Mouse (Mus musculus): ENCODE data around the gene Uhrf1bp1l. TPM values are rescaled to one million over a fixed set of nuclear protein-coding genes. Genes with fewer than 3 reads are reported as not detected.

Uhrf1bp1l gene
- total and polyA plus RNA-seq, 3 experiments: 7.2 to 61.0 (median 20.9) TPM

GRCm38 (mm10) chr10:89731341-89731740 is 13.4 kb upstream of the Uhrf1bp1l start:
- Histone ChIP-seq H3K9me3 (replicated peaks) (no peaks in the 10 kb centered on the region), H3K27me3 (ENCODE audit: insufficient read depth, low read length) (peaks cover 7% of the 10 kb centered on the region), H3K4me1 (ENCODE audit: insufficient read depth, low read depth, low read length) (peaks cover 19% of the 10 kb centered on the region), H3K36me3 (replicated peaks) (peaks cover 26% of the 10 kb centered on the region), H3K4me3 (ENCODE audit: low read depth, low read length) (peak overlapping the region; percentile 78)
- ATAC-seq (ENCODE audit: extremely low read depth, insufficient number of reproducible peaks, low FRiP score, poor library complexity, severe bottlenecking): no peak
- TF ChIP-seq CTCF (IDR thresholded peaks at IDR 0.05; ENCODE audit: low read depth, low read length): no peak
- TF ChIP-seq GATA1 (IDR thresholded peaks at IDR 0.05; ENCODE audit: borderline replicate concordance, low read length): no peak
- no peak for TF ChIP-seq TAL1 (conservative IDR thresholded peaks at IDR 0.05; ENCODE audit: low read depth, low read length)
- no peak for TF ChIP-seq POLR2AphosphoS5 (IDR thresholded peaks at IDR 0.05; ENCODE audit: insufficient replicate concordance, low read depth, low read length)
- no peak for TF ChIP-seq GATA2 (IDR thresholded peaks at IDR 0.05; ENCODE audit: borderline replicate concordance, low read depth, low read length)
- no peak for DNase-seq (ENCODE audit: low spot score)

DNA sequence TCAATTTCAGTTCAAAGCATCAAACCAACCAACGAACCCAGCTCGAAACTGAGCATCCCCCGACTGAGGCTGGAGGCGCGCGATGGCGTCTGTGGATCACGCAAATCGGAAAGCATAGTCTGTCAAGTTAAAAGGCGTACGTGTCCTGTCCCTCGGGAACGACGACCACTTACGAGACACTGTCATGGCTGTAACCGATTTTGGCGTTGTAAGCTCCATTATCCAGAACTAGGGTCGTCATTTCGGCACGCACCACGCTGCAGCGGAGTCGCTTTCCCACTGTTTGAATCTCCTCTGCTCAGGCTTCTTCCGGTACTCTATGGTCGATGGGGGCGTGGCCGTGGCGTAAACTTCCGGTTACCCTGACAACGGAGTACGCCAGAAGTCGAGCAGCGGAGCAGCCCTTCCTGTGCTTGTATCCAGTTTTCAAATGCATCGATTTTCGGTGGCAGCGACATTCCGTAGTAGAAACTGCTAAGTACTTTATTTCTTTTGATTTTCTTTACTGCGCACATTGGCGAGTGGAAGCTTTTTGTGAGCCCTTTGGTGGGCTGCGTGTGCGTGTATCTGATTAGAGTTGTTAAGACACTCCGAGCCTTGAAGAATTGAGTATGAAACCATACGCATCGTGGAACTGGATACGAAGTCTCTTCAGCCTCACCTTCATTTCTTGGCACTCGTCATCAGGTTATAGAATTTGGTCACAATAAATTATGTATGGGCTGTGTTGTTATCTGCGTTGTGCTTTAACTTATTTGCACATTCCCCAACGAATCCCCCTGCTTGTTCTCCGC is 12.6 kb upstream of the Uhrf1bp1l start, which contains the start of gene Actr6:
Actr6 (minus strand) TSS at position 295 of the 794 bp plus-strand sequence.
- H3K9me3 ChIP-seq (replicated peaks): no peaks in the 10 kb centered on the region
- H3K4me3 ChIP-seq (ENCODE audit: low read depth, low read length): peak within 1 kb of the TSS; percentile 78
- TF ChIP-seq GATA1 (IDR thresholded peaks at IDR 0.05; ENCODE audit: borderline replicate concordance, low read length) (no peak), CTCF (IDR thresholded peaks at IDR 0.05; ENCODE audit: low read depth, low read length) (no peak), POLR2AphosphoS5 (IDR thresholded peaks at IDR 0.05; ENCODE audit: insufficient replicate concordance, low read depth, low read length) (no peak)
- H3K4me1 ChIP-seq (ENCODE audit: insufficient read depth, low read depth, low read length): peaks cover 19% of the 10 kb centered on the region
- ATAC-seq (ENCODE audit: extremely low read depth, insufficient number of reproducible peaks, low FRiP score, poor library complexity, severe bottlenecking): peak; percentile 100
- H3K27me3 ChIP-seq (ENCODE audit: insufficient read depth, low read length): peaks cover 9% of the 10 kb centered on the region
- peaks cover 20% of the 10 kb centered on the region for H3K36me3 ChIP-seq (replicated peaks)
- peak; percentile 61 for DNase-seq (ENCODE audit: low spot score)

- H3K36me3 ChIP-seq (replicated peaks): no peaks in the 10 kb centered on the region
- no peaks in the 10 kb centered on the region for H3K9me3 ChIP-seq (replicated peaks)
- no peak for ATAC-seq (ENCODE audit: extremely low read depth, insufficient number of reproducible peaks, low FRiP score, poor library complexity, severe bottlenecking)
- peaks cover 16% of the 10 kb centered on the region for H3K27me3 ChIP-seq (ENCODE audit: insufficient read depth, low read length)
- peaks cover 17% of the 10 kb centered on the region for H3K4me1 ChIP-seq (ENCODE audit: insufficient read depth, low read depth, low read length)
- TF ChIP-seq GATA2 (IDR thresholded peaks at IDR 0.05; ENCODE audit: borderline replicate concordance, low read depth, low read length) (no peak), POLR2AphosphoS5 (IDR thresholded peaks at IDR 0.05; ENCODE audit: insufficient replicate concordance, low read depth, low read length) (no peak), GATA1 (IDR thresholded peaks at IDR 0.05; ENCODE audit: borderline replicate concordance, low read length) (no peak), CTCF (IDR thresholded peaks at IDR 0.05; ENCODE audit: low read depth, low read length) (no peak), TAL1 (conservative IDR thresholded peaks at IDR 0.05; ENCODE audit: low read depth, low read length) (no peak)
- no peak overlapping the region for H3K4me3 ChIP-seq (ENCODE audit: low read depth, low read length)
- DNase-seq (ENCODE audit: low spot score): no peak
Measured at GRCm38 (mm10) chr10:89737092-89737491, 7.7 kb upstream of the Uhrf1bp1l start.

- Histone ChIP-seq H3K9me3 (replicated peaks) (no peaks in the 10 kb centered on the region), H3K4me3 (ENCODE audit: low read depth, low read length) (no peak overlapping the region), H3K4me1 (ENCODE audit: insufficient read depth, low read depth, low read length) (peaks cover 15% of the 10 kb centered on the region), H3K27me3 (ENCODE audit: insufficient read depth, low read length) (peaks cover 16% of the 10 kb centered on the region), H3K36me3 (replicated peaks) (no peaks in the 10 kb centered on the region)
- DNase-seq (ENCODE audit: low spot score): no peak
- no peak; the same call in 1 of the 2 replicates for ATAC-seq (ENCODE audit: extremely low read depth, insufficient number of reproducible peaks, low FRiP score, poor library complexity, severe bottlenecking)
- no peak for TF ChIP-seq TAL1 (conservative IDR thresholded peaks at IDR 0.05; ENCODE audit: low read depth, low read length)
- TF ChIP-seq GATA2 (IDR thresholded peaks at IDR 0.05; ENCODE audit: borderline replicate concordance, low read depth, low read length): no peak
- TF ChIP-seq CTCF (IDR thresholded peaks at IDR 0.05; ENCODE audit: low read depth, low read length): no peak
- no peak for TF ChIP-seq POLR2AphosphoS5 (IDR thresholded peaks at IDR 0.05; ENCODE audit: insufficient replicate concordance, low read depth, low read length)
- no peak for TF ChIP-seq GATA1 (IDR thresholded peaks at IDR 0.05; ENCODE audit: borderline replicate concordance, low read length)
Measured at GRCm38 (mm10) chr10:89737887-89738286, 6.9 kb upstream of the Uhrf1bp1l start.

DNA sequence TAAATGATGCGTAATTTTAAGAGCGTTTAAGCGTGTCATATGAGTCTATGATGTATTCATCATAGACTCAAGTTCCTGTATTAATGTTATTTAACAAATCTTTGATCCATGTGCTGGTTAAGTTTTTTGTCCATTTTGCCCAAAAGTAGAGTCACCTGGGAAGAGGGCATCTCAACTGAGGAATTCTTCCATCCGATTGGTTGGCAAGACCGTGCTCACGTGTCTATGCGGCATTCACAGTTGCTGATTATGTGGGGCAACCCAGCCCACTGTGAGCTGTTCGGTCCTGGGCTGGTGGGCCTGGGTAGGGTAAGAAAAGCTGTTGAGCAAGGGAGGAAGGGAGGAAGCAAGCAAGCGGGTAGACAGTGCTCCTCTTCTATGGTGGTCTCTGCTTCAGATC is 6.4 kb upstream of the Uhrf1bp1l start:
- TF ChIP-seq GATA1 (IDR thresholded peaks at IDR 0.05; ENCODE audit: borderline replicate concordance, low read length): no peak
- no peak for TF ChIP-seq POLR2AphosphoS5 (IDR thresholded peaks at IDR 0.05; ENCODE audit: insufficient replicate concordance, low read depth, low read length)
- no peak for TF ChIP-seq CTCF (IDR thresholded peaks at IDR 0.05; ENCODE audit: low read depth, low read length)
- no peak for TF ChIP-seq TAL1 (conservative IDR thresholded peaks at IDR 0.05; ENCODE audit: low read depth, low read length)
- TF ChIP-seq GATA2 (IDR thresholded peaks at IDR 0.05; ENCODE audit: borderline replicate concordance, low read depth, low read length): no peak
- ATAC-seq (ENCODE audit: extremely low read depth, insufficient number of reproducible peaks, low FRiP score, poor library complexity, severe bottlenecking) (no peak), DNase-seq (ENCODE audit: low spot score) (no peak)
- Histone ChIP-seq H3K36me3 (replicated peaks) (no peaks in the 10 kb centered on the region), H3K4me3 (ENCODE audit: low read depth, low read length) (no peak overlapping the region), H3K9me3 (replicated peaks) (no peaks in the 10 kb centered on the region), H3K4me1 (ENCODE audit: insufficient read depth, low read depth, low read length) (peaks cover 18% of the 10 kb centered on the region), H3K27me3 (ENCODE audit: insufficient read depth, low read length) (peaks cover 16% of the 10 kb centered on the region)

DNA sequence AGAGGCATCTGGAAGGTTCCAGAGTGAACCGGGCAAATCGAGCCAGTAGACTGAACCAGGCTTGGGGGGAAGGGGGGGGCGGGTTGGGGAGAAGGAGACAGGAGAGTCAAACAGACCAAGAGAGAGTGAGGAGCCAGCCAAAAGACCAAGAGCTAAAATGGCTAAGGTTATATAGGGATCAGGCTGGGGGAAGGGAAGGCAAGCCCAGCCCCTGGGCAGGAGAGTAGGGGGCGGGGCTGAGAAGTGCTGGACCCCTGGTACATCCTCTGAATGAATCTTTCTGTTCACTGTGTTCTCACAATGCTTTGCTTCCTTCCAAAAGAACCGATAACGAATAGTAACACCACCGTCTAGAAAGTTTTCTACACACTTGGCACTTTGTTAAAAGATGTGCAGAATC is 5.1 kb upstream of the Uhrf1bp1l start:
- no peak for TF ChIP-seq GATA1 (IDR thresholded peaks at IDR 0.05; ENCODE audit: borderline replicate concordance, low read length)
- TF ChIP-seq CTCF (IDR thresholded peaks at IDR 0.05; ENCODE audit: low read depth, low read length): no peak
- TF ChIP-seq GATA2 (IDR thresholded peaks at IDR 0.05; ENCODE audit: borderline replicate concordance, low read depth, low read length): no peak
- TF ChIP-seq TAL1 (conservative IDR thresholded peaks at IDR 0.05; ENCODE audit: low read depth, low read length): no peak
- TF ChIP-seq POLR2AphosphoS5 (IDR thresholded peaks at IDR 0.05; ENCODE audit: insufficient replicate concordance, low read depth, low read length): no peak

More for the DNA sequence above, 5.1 kb upstream of the Uhrf1bp1l start:
- Histone ChIP-seq H3K9me3 (replicated peaks) (no peaks in the 10 kb centered on the region), H3K27me3 (ENCODE audit: insufficient read depth, low read length) (peaks cover 13% of the 10 kb centered on the region), H3K4me1 (ENCODE audit: insufficient read depth, low read depth, low read length) (peaks cover 29% of the 10 kb centered on the region), H3K4me3 (ENCODE audit: low read depth, low read length) (no peak overlapping the region), H3K36me3 (replicated peaks) (no peaks in the 10 kb centered on the region)
- ATAC-seq (ENCODE audit: extremely low read depth, insufficient number of reproducible peaks, low FRiP score, poor library complexity, severe bottlenecking) (no peak), DNase-seq (ENCODE audit: low spot score) (no peak)
